Mouse (Mus musculus): ENCODE measurements at regions not wholly inside any gene's neighbourhood (a gene's known extent, or its start where the extent isn't known, plus 50 kb on each side); places are given as distances from the start of the nearest gene placed in this dataset.

DNA sequence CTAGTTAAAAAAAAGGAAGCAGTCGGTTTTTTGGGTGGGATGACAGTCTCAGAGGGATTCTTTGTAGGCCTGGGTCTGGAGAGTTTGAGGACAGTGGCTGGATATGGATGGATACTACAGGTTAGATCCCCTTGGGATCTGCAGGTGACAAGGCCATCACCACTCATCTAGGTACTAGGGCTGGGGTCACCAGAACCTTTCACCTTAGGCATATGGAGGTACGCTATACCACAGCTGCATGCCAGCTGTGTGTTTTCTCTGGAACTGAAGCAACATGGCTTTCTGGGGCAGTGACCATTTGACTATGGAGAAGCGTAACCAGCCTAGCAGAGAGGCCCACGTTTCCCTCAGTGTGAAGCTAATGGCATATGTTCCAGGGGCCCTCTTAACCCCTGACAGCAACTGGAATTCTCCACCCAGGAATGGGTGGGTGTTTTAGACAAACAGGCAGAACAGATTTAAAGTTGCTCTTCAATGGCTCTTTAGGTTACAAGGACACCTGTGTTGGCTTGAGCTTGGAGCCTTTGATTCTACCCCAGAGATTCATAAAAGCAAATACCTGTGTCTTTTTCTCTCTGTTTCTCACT, 118.8 kb downstream of the Ndfip2 start:
- Histone ChIP-seq H3K79me2 (ENCODE audit: control insufficient read depth, insufficient read depth, low read length, poor library complexity) (no peaks in the 10 kb centered on the region), H3K27ac (ENCODE audit: control insufficient read depth, low read depth, low read length) (no peak overlapping the region), H3K27me3 (ENCODE audit: control insufficient read depth in 1 of 2, insufficient read depth in 2 of 2, low read length in 2 of 2) (no peaks in the 10 kb centered on the region), H3K36me3 (ENCODE audit: control insufficient read depth in 1 of 2, insufficient read depth in 2 of 2, low read length in 2 of 2) (no peaks in the 10 kb centered on the region), H3K4me3 (ENCODE audit: control insufficient read depth in 1 of 2, insufficient read depth in 1 of 2, low read depth in 2 of 2, low read length in 2 of 2) (no peak overlapping the region), H3K9me3 (replicated peaks; ENCODE audit: insufficient read depth, low read length) (no peaks in the 10 kb centered on the region), H3K9ac (ENCODE audit: control insufficient read depth, low read depth, low read length, poor library complexity, severe bottlenecking) (no peak overlapping the region), H3K4me1 (ENCODE audit: control insufficient read depth in 1 of 2, insufficient read depth in 2 of 2, low read length in 2 of 2) (no peaks in the 10 kb centered on the region)
- no peak for DNase-seq (ENCODE audit: low read depth, low spot score)
- TF ChIP-seq KAT2A (conservative IDR thresholded peaks at IDR 0.05; ENCODE audit: low read depth, low read length) (no peak), TCF12 (IDR thresholded peaks at IDR 0.05; ENCODE audit: low read depth, low read length) (no peak), ETS1 (IDR thresholded peaks at IDR 0.05; ENCODE audit: low read depth, low read length) (no peak), ELF1 (IDR thresholded peaks at IDR 0.05; ENCODE audit: low read depth, low read length) (no peak), MAZ (IDR thresholded peaks at IDR 0.05; ENCODE audit: low read depth, low read length) (no peak), USF2 (IDR thresholded peaks at IDR 0.05; ENCODE audit: borderline replicate concordance in 1 of 2, insufficient read depth in 1 of 2, low read depth in 1 of 2, low read length in 2 of 2) (no peak), MYB (IDR thresholded peaks at IDR 0.05; ENCODE audit: low read depth, low read length) (no peak), MEF2A (IDR thresholded peaks at IDR 0.05; ENCODE audit: extremely low read depth, insufficient replicate concordance, low read depth, low read length, poor library complexity, severe bottlenecking) (no peak), JUND (IDR thresholded peaks at IDR 0.05; ENCODE audit: low read depth, low read length) (no peak)

DNA sequence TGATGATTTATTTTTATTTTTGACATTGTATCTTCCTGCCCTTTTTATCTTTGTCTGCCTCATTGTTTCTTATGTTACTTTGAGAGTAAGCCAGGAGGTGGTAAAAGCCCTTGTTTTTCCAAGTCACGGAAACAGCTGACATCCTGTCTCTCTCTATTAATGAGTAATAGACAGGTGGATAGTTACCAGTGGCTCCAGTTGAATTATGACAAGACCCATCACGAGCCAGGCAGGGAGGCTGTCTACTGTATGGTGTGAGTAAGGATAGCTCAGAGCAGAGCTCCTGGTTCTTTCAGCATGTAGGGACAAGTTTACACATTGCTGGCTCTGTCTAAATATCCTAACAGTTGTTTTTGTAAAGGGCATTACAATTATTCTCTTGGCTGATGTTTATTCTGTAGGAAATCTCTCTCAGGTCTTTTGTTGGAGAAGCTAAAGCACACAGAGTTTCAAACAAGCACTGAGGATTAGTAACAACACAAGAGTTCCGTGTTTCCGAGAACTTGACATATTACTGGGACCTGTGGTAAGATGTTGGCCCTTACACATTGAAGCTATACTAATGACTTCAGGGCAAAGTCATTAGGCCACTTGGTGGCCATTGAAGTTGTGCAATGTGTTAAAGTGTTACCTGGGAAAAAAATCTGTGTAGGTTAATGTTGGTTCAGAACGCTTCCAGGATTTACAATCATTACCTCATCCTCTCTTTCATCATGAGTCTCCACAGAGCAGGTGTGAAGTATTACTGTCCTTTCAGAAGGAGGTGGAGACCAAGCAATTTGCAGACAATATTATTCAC, 111.5 kb downstream of the Ndfip2 start:
- H3K27me3 ChIP-seq (ENCODE audit: control insufficient read depth in 1 of 2, insufficient read depth in 2 of 2, low read length in 2 of 2), result no peaks in the 10 kb centered on the region
- TF ChIP-seq KAT2A (conservative IDR thresholded peaks at IDR 0.05; ENCODE audit: low read depth, low read length) (no peak), POLR2A (IDR thresholded peaks at IDR 0.05; ENCODE audit: control insufficient read depth in 1 of 2, insufficient read depth in 1 of 2, low read depth in 1 of 2, low read length in 2 of 2, poor library complexity in 1 of 2) (no peak), MEF2A (IDR thresholded peaks at IDR 0.05; ENCODE audit: extremely low read depth, insufficient replicate concordance, low read depth, low read length, poor library complexity, severe bottlenecking) (no peak), POLR2AphosphoS2 (IDR thresholded peaks at IDR 0.05; ENCODE audit: low read length) (no peak), NRF1 (IDR thresholded peaks at IDR 0.05; ENCODE audit: insufficient read depth, low read depth, low read length, poor library complexity, severe bottlenecking) (no peak), SMC3 (IDR thresholded peaks at IDR 0.05; ENCODE audit: low read depth, low read length) (no peak), MAFK (IDR thresholded peaks at IDR 0.05; ENCODE audit: borderline replicate concordance, low read depth, low read length) (no peak), POLR2AphosphoS5 (IDR thresholded peaks at IDR 0.05; ENCODE audit: borderline replicate concordance, low read depth, low read length) (no peak), GABPA (IDR thresholded peaks at IDR 0.05; ENCODE audit: low read depth, low read length) (no peak)
- no peaks in the 10 kb centered on the region for H3K4me1 ChIP-seq (ENCODE audit: control insufficient read depth in 1 of 2, insufficient read depth in 2 of 2, low read length in 2 of 2)

More for the DNA sequence above, 111.5 kb downstream of the Ndfip2 start:
- no peaks in the 10 kb centered on the region for H3K79me2 ChIP-seq (ENCODE audit: control insufficient read depth, insufficient read depth, low read length, poor library complexity)
- no peaks in the 10 kb centered on the region for H3K9me3 ChIP-seq (replicated peaks; ENCODE audit: insufficient read depth, low read length)
- H3K27ac ChIP-seq (ENCODE audit: control insufficient read depth, low read depth, low read length), result no peak overlapping the region
- DNase-seq (ENCODE audit: low read depth, low spot score), result no peak
- no peaks in the 10 kb centered on the region for H3K36me3 ChIP-seq (ENCODE audit: control insufficient read depth in 1 of 2, insufficient read depth in 2 of 2, low read length in 2 of 2)
- H3K9ac ChIP-seq (ENCODE audit: control insufficient read depth, low read depth, low read length, poor library complexity, severe bottlenecking), result no peak overlapping the region
- H3K4me3 ChIP-seq (ENCODE audit: control insufficient read depth in 1 of 2, insufficient read depth in 1 of 2, low read depth in 2 of 2, low read length in 2 of 2), result no peak overlapping the region
